Mouse (Mus musculus) hindbrain, embryonic 13.5 days (tissue): Measurements from ENCODE around the gene Ppp1r18. TPM values are rescaled to one million over a fixed set of nuclear protein-coding genes. Genes with fewer than 3 reads are reported as not detected.

Experiments used
- ATAC-seq: fragments of 200-750 bp; cut with Nextera tagmentation; 2 replicates; pipeline ENCODE4 v1.8.0; 2017; ENCODE audit warnings: moderate TSS enrichment; ENCODE audit not compliant: low FRiP score
- H3K27ac ChIP-seq: fragments of 300-500 bp; sonication (generic); 2 replicates; pipeline ENCODE4 v1.5.1; 2015; ENCODE audit warnings: inconsistent platforms, mild to moderate bottlenecking, moderate library complexity
- H3K27me3 ChIP-seq: fragments of 300-500 bp; sonication (generic); 2 replicates; pipeline ENCODE4 v1.6.1; 2015; ENCODE audit warnings: mild to moderate bottlenecking, inconsistent platforms
- H3K36me3 ChIP-seq: fragments of 300-500 bp; sonication (generic); 2 replicates; pipeline ENCODE4 v1.6.1; 2015; ENCODE audit warnings: mild to moderate bottlenecking, inconsistent platforms
- H3K4me1 ChIP-seq: fragments of 300-500 bp; sonication (generic); replicated peaks from 2 replicates; pipeline ENCODE4 v1.6.1; 2015; ENCODE audit warnings: inconsistent platforms
- H3K4me2 ChIP-seq: fragments of 300-500 bp; sonication (generic); 2 replicates; pipeline ENCODE4 v1.6.1; 2015; ENCODE audit warnings: inconsistent platforms, mild to moderate bottlenecking, moderate library complexity
- H3K4me3 ChIP-seq: fragments of 300-500 bp; sonication (generic); 2 replicates; pipeline ENCODE4 v1.5.1; 2015; ENCODE audit warnings: mild to moderate bottlenecking, inconsistent platforms
- H3K9ac ChIP-seq: fragments of 300-500 bp; sonication (generic); 2 replicates; pipeline ENCODE4 v1.6.1; 2015; ENCODE audit warnings: mild to moderate bottlenecking, inconsistent platforms
- H3K9me3 ChIP-seq: fragments of 300-500 bp; sonication (generic); 2 replicates; pipeline ENCODE4 v1.6.1; 2016; ENCODE audit warnings: inconsistent platforms
- WGBS: fragments of 180-500 bp; shearing (Covaris S2); methylation state at CpG from one replicate; pipeline ENCODE4 v1.1.7; 2015; 5-methylcytosine and 5-hydroxymethylcytosine counted together
- microRNA counts: library from miRNA; unstranded; fragments of <30 nt; microRNA quantifications from one replicate; lab custom pipeline; 2016
- microRNA-seq: library from miRNA; unstranded; fragments of <30 nt; microRNA quantifications from one replicate; pipeline ENCODE4, GENCODE M21; 2016
- polyA plus RNA-seq: library from polyadenylated mRNA; unstranded; fragments of >200 nt; fragmentation: Nextera tagmentation; extraction: Ambion mirVana; gene quantifications from 2 replicates; pipeline ENCODE4 v1.2.1, GENCODE M21; 2015

Ppp1r18 gene
- polyA plus RNA-seq, 1 experiment from 2014 or later, result 30.5 TPM

DNA sequence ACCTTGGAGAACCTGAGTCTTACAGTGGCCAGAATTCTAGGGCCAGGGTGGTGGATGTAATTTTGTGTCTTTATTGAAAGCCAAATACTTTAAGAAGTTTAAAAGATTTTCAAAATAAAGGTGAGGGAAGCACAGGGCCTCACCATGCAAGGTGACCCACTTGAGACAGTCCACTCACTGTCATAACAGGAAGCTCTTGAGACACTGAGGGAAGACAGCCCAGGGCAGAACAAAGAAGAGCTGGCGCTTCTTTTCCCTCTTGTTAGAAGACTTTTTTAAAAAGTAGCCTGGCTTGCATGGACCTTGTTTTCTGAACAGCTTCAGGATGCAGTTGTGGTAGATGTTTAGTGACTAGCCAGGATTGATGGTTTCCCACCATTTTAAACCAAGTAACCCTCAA lies 55.0 kb downstream of the Ppp1r18 start:
- Histone ChIP-seq H3K4me3 (peak overlapping the region; percentile 75), H3K9ac (peak overlapping the region; percentile 98), H3K36me3 (peaks cover 23% of the 10 kb centered on the region), H3K4me2 (peak overlapping the region; percentile 83), H3K4me1 (peaks cover 42% of the 10 kb centered on the region), H3K27ac (peak overlapping the region; percentile 99), H3K27me3 (no peaks in the 10 kb centered on the region), H3K9me3 (no peaks in the 10 kb centered on the region)
- ATAC-seq, result no peak
- WGBS, result 86% methylated on average over 1 of the region's 1 CpGs

GRCm38 (mm10) chr17:35920862-35921562 lies 55.6 kb downstream of the Ppp1r18 start:
- peak overlapping the region; percentile 83 for H3K4me2 ChIP-seq
- H3K27ac ChIP-seq, result peak overlapping the region; percentile 99
- no peak overlapping the region for H3K4me3 ChIP-seq
- ATAC-seq, result no peak
- H3K9me3 ChIP-seq, result no peaks in the 10 kb centered on the region
- peaks cover 38% of the 10 kb centered on the region for H3K4me1 ChIP-seq
- WGBS, result 71% methylated on average over 5 of the region's 5 CpGs
- H3K9ac ChIP-seq, result peak overlapping the region; percentile 58; the same call in 1 of the 2 replicates
- peaks cover 29% of the 10 kb centered on the region for H3K36me3 ChIP-seq
- H3K27me3 ChIP-seq, result no peaks in the 10 kb centered on the region

- H3K27ac ChIP-seq, result peak overlapping the region; percentile 62; the same call in 1 of the 2 replicates
- peak overlapping the region; percentile 13; the same call in 1 of the 2 replicates for H3K9ac ChIP-seq
- H3K27me3 ChIP-seq, result no peaks in the 10 kb centered on the region
- WGBS, result 89% methylated on average over 4 of the region's 4 CpGs
- no peak for ATAC-seq
- peaks cover 38% of the 10 kb centered on the region for H3K4me1 ChIP-seq
- no peaks in the 10 kb centered on the region for H3K9me3 ChIP-seq
- H3K4me2 ChIP-seq, result peak overlapping the region; percentile 83; the same call in 1 of the 2 replicates
- no peak overlapping the region for H3K4me3 ChIP-seq
- peaks cover 36% of the 10 kb centered on the region for H3K36me3 ChIP-seq
Measured at GRCm38 (mm10) chr17:35921710-35922109, 56.3 kb downstream of the Ppp1r18 start.

GRCm38 (mm10) chr17:35922566-35922965 lies 57.2 kb downstream of the Ppp1r18 start:
- H3K9ac ChIP-seq, result 0 out of 2 replicates have a peak overlapping the region, but pooled peaks have one; percentile 20
- H3K4me3 ChIP-seq, result no peak overlapping the region
- 85% methylated on average over 3 of the region's 3 CpGs for WGBS
- H3K27ac ChIP-seq, result no peak overlapping the region
- H3K4me2 ChIP-seq, result no peak overlapping the region
- ATAC-seq, result no peak
- peaks cover 38% of the 10 kb centered on the region for H3K4me1 ChIP-seq
- H3K27me3 ChIP-seq, result no peaks in the 10 kb centered on the region
- H3K36me3 ChIP-seq, result peaks cover 43% of the 10 kb centered on the region
- no peaks in the 10 kb centered on the region for H3K9me3 ChIP-seq

DNA sequence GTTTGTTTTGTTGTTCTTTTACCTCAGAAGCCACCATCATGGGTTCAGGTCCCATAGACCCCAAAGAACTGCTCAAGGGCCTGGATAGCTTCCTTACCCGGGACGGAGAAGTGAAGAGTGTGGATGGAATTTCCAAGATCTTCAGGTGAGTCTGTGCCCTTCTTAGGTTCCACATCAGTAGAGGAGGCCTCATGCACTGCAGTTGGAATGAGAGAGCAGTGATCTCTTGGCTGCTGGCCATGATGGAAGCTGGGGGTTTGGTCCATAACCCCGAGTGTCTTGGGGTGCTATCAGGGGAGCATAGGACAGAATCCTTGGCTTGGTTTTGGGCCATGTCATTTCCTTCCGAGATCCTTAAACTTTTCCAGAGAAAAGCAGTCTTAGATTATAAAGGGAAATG lies 57.9 kb downstream of the Ppp1r18 start:
- H3K4me3 ChIP-seq, result no peak overlapping the region
- peaks cover 50% of the 10 kb centered on the region for H3K36me3 ChIP-seq

More for the DNA sequence above, 57.9 kb downstream of the Ppp1r18 start:
- no peak overlapping the region for H3K9ac ChIP-seq
- no peaks in the 10 kb centered on the region for H3K9me3 ChIP-seq
- no peak for ATAC-seq
- no peak overlapping the region; the same call in 1 of the 2 replicates for H3K27ac ChIP-seq
- H3K4me2 ChIP-seq, result no peak overlapping the region
- 91% methylated on average over 4 of the region's 4 CpGs for WGBS
- no peaks in the 10 kb centered on the region for H3K27me3 ChIP-seq
- peaks cover 38% of the 10 kb centered on the region for H3K4me1 ChIP-seq

MicroRNAs encoded within 50 kb of the gene (microRNA counts, 519-probe panel; counts per million panel counts)
- microRNA mmu-miR-1894-3p (lab: Ali Mortazavi, UCI), result 51.3 counts per million
- 51.3 counts per million for microRNA mmu-miR-1894-5p (lab: Ali Mortazavi, UCI)

Small RNAs within 50 kb of the gene (microRNA-seq; reads per million reads assigned to microRNA genes)
- gene Gm28033 (1.4 reads per million), gene Mir1894 (not detected)

Other genes starting within 250 kb of the Ppp1r18 start
- not detected in 2 replicates for gene Gm9573, start 239.0 kb upstream of the Ppp1r18 start, polyA plus RNA-seq
- gene Mucl3, start 221.9 kb upstream of the Ppp1r18 start, polyA plus RNA-seq, result 0.14 TPM in 1 of 2 replicates, not detected in the other
- 11.8 and 14.0 TPM in 2 replicates for gene Vars2, start 198.0 kb upstream of the Ppp1r18 start, polyA plus RNA-seq
- gene Gtf2h4, start 191.9 kb upstream of the Ppp1r18 start, polyA plus RNA-seq, result 27.6 and 29.2 TPM in 2 replicates
- gene Ddr1, start 161.0 kb upstream of the Ppp1r18 start, polyA plus RNA-seq, result 128 and 140 TPM in 2 replicates
- gene Ier3, start 43.9 kb upstream of the Ppp1r18 start, polyA plus RNA-seq, result 8.2 and 9.2 TPM in 2 replicates
- gene Flot1, start 42.4 kb upstream of the Ppp1r18 start, polyA plus RNA-seq, result 75.2 and 78.8 TPM in 2 replicates
- 1,714 and 1,822 TPM in 2 replicates for gene Tubb5, start 27.3 kb upstream of the Ppp1r18 start, polyA plus RNA-seq
- gene Mdc1, start 24.1 kb upstream of the Ppp1r18 start, polyA plus RNA-seq, result 11.0 and 11.3 TPM in 2 replicates
- gene Nrm, start 4.3 kb upstream of the Ppp1r18 start, polyA plus RNA-seq, result 26.4 and 26.9 TPM in 2 replicates
- gene Dhx16, start 14.2 kb downstream of the Ppp1r18 start, polyA plus RNA-seq, result 28.6 and 35.3 TPM in 2 replicates
- gene 2310061I04Rik, start 31.8 kb downstream of the Ppp1r18 start, polyA plus RNA-seq, result 45.8 and 48.7 TPM in 2 replicates
- 434 and 438 TPM in 2 replicates for gene Atat1, start 44.5 kb downstream of the Ppp1r18 start, polyA plus RNA-seq
- gene Mrps18b, start 50.8 kb downstream of the Ppp1r18 start, polyA plus RNA-seq, result 46.8 and 54.7 TPM in 2 replicates
- 46.0 and 47.2 TPM in 2 replicates for gene Ppp1r10, start 50.8 kb downstream of the Ppp1r18 start, polyA plus RNA-seq
- 96.6 and 103 TPM in 2 replicates for gene Abcf1, start 104.2 kb downstream of the Ppp1r18 start, polyA plus RNA-seq
- 53.6 and 53.7 TPM in 2 replicates for gene Gnl1, start 114.3 kb downstream of the Ppp1r18 start, polyA plus RNA-seq
- gene Prr3, start 114.6 kb downstream of the Ppp1r18 start, polyA plus RNA-seq, result 72.8 and 73.5 TPM in 2 replicates
- 8.8 and 9.5 TPM in 2 replicates for gene H2-T24, start 155.0 kb downstream of the Ppp1r18 start, polyA plus RNA-seq
- gene H2-T23, start 167.3 kb downstream of the Ppp1r18 start, polyA plus RNA-seq, result 3.2 and 3.3 TPM in 2 replicates
- gene H2-T22, start 177.2 kb downstream of the Ppp1r18 start, polyA plus RNA-seq, result 6.7 and 7.0 TPM in 2 replicates
- gene Gm6034, start 177.4 kb downstream of the Ppp1r18 start, polyA plus RNA-seq, result not detected in 2 replicates
- not detected in 2 replicates for gene Gm11127, start 192.8 kb downstream of the Ppp1r18 start, polyA plus RNA-seq